Mouse (Mus musculus) right cerebral cortex, postnatal 25 days (tissue): ENCODE data around the gene Dnmt3b.

ENCODE experiments used
- DNase-seq: peaks from one replicate; pipeline ENCODE4 v3.0.0; 2022

The Dnmt3b gene

DNA sequence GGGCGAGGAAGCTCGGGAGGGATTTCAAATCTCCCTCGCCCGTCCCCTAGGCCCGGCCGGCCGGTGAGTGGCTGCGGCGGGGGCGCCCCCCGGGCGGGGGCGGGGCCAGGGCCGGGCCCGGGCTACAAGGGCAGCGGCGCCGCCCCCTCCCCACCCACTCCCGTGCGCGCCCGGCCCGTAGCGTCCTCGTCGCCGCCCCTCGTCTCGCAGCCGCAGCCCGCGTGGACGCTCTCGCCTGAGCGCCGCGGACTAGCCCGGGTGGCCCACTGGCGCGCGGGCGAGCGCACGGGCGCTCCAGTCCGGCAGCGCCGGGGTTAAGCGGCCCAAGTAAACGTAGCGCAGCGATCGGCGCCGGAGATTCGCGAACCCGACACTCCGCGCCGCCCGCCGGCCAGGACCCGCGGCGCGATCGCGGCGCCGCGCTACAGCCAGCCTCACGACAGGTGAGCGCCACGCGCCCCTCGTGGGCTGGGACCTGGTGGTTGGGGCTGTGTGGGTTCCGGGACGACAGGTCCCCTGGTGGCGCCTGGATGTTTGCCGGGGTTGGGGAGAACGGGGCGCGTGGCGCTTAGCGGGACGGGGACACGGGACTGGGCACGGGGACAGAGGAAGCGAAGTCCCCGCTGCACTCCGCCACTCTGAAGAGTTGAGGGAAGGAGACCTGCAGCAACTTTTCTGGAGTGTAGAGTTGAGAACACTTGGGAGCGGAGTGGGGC is at the start of gene Dnmt3b:
Gene Dnmt3b, plus strand, starts transcription at position 153 of the 716 bp plus-strand sequence.
- DNase-seq, result peak; percentile 55

DNA sequence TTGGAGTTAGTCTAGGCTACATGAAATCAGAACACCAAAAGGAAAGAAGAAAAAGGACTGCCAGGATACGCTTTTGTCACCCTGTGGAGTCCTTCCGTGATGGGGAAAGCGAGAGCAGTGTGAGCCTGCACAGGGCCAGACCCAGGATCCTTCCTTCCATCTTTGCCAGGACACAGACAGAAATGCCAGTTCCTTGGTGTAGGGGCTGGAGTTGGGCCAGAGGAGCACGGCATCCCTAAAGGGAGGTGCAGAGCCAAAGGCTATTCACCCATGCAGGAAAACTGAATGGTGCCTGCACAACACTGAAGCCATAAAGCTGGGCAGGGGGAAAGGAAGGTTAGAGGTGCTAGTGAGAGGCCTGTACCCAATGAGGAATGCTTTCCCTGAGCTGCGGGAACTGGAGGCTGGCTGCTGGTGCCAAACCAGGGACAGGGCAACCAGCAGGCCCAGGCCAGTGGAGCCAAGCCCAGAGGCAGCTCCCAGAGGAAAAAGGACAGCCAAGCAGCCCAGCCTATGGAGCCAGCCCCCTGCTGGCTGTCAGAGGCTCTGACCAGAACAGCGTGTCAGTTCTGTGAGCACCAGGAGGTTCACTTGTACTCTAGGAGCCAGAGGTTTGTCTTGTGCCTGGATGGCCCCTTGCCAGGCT is 49.1 kb upstream of the Dnmt3b start:
- DNase-seq, result no peak

DNA sequence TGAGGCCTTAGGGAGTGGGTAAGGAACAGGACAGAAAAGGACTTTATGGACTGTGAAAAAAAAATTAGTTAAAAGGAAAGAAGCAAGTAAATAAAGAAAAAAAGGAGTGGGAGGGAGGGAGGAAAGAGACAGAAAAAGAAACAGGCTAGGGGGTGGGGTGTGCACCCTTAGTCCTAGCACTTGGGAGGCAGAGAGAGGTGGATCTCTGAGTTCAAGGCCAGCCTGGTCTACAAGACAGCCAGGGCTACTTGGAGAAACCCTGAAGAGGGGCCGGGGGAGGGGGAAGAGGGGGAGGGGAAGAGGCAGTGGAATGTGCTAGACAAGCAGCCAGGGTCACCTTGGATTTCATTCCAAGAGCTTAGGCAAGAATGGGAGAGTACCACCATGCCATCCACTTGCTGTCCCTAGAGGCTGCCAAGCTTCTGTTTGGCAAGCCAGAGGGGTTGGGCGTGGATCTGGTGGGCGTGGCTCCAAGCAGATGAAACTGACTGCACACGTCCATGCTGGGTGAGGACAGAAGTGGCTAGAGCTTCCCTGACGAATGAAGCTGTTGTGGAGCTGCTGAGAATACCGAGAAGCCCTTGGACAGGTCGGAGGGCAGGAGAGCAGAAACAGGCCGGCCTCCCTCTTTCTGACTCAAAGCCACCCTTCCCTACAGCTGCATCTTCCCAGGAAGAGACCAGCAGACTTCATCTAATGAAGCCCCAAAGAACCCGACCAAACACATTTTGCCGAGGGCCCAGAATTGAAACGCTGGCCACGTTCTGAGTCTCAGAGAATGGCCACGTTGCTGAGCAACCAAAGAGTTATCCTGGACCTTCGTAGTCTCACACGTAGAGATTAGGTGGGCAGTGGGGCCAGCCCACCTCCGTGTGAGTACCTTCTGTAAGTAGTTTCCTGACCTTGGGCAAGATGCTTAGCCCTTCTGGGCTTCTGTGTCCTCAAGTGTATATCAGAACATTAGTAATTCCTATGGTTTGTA is 48.3 kb upstream of the Dnmt3b start:
- no peak for DNase-seq

DNA sequence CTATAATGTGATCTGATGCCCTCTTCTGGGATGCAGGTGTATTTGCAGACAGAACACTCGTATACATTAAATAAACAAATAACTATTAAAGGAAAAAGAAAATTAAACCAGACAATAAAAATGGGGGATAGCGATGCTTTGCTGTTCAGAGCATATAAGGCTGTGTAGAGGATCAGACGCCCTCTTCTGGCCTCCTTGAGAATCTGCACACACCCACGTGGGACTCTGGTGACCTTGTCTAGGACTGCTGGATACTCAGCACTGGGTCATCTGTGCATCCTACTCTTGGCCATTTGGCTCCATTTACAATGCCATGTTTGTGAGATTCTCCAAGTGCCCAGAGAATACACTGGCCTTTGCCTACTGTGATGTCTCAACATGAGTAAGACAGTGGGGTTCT is 45.5 kb upstream of the Dnmt3b start:
- no peak for DNase-seq

DNA sequence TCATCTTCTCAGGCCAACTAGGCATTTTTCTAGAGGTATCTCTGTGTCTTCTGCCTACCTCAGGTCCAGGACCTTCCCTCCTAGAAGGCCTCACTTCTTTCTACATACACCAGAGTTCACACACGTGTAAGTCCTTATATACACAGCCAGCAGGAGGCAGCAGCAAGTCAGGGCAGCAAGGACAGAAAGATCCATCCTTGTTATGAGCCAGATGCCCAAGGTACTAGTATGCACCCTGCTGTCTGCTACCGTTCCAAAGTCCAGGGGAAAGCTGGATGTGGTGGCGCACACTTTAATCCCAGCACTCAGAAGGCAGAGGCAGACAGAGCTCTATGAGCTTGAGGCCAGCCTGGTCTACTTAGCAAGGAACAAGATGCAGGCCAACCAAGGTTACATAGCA is 42.8 kb upstream of the Dnmt3b start:
- DNase-seq, result no peak

DNA sequence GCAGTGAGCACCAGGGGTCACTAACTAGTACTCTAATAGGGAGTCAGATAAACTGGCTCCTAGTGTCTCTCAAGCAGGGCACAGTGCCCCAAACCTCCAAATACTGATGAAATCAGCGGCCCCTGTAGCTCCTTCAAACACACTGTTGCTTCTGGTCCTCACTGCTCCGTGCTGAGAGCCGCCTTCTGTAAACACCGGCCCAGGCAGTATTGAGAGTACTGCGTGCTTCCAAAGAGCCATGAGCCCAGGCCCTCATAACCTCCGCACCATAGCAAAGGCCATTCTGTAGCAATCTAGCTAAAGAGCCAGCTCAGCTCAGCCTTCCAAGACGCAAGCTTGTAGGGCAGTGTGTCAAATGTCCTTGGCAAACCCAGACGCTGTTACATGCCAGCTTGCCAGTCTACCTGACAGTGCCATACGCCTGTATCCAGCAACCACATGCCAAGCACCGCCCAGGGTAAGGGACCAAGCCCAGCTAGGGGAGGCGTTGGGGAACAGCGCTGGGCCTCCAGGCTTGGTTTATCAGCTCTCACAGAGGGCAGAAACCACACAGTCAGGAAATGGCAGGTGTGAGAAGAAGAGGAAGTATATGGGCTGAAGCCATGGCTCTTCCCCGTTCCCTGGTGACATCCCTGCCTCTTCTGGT is 41.3 kb upstream of the Dnmt3b start:
- no peak for DNase-seq

DNA sequence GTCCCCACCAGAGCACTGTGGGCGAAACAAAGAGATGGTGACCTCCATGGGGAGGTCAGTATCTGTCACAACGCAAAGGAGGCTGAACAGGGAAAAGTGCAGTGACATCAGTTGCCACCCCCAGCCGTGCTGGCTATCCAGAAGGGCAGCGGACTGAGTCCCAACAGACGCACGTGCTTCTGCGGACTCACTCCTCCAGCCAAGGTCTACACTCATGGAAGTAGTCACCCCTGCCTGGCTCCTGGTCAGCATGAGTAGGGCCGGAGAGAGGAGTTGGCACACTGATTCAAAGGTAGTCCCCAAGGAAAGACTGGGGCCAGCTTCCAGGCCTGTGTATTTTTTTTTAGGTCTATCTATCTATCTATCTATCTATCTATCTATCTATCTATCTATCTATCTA is 40.2 kb upstream of the Dnmt3b start:
- no peak for DNase-seq

DNA sequence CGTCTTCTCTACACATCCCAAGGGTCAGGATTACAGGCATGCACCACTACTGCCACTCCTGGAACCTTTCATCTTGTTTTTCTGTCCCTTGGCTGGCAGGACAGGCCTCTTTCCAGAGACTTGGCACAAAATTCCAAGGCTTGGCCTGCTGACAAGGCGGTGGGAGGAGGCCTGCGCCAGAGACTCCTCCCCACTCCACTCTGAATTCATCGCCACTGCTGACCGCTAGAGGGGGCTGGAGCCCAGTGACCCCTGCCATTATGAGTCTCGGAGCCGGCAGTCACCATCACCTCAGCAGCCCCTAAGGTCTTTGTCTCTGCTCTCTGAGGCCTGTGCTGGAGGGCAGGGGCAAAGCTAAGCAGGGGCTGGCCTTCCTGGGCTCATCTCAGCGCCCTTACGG is 39.7 kb upstream of the Dnmt3b start:
- DNase-seq, result peak; percentile 64

DNA sequence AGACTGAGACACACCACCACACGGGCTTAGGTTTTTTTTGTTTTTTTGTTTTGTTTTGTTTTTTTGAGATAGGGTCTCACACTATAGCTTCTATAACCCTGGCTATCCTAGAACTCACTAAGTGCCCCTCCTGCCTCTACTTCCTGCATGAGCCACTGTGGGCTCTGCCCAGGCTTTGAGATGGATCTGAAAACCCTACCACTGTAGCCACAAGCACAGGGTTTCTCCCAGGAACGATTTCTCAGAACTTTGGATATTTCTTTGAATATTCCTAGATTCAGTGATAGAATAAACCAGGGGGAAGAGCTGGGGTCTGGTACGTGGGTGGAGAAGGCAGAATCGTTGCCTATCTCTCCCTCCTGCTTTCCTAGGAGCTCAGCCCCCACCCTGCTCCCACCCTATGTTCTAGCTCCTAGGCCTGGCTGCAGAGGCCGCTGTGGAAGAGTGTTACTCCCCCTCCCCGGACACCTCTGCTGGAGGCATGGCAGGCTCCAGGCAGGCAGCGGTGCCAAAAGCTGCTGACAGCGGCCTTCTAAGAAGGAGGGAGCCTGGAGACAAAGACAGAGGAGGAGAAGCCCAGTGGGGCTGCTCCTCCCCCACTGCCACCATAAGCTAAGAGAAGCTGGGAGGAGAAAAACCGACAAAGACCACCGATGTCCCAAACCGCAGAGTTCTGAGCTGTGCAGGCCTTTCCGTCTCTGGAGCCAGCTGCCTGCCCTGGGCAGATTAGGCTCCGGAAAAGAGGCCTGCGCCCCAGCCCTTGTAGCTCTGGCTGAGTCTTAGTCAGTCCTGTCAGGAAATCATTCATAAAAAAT is 38.6 kb upstream of the Dnmt3b start:
- DNase-seq, result no peak

DNA sequence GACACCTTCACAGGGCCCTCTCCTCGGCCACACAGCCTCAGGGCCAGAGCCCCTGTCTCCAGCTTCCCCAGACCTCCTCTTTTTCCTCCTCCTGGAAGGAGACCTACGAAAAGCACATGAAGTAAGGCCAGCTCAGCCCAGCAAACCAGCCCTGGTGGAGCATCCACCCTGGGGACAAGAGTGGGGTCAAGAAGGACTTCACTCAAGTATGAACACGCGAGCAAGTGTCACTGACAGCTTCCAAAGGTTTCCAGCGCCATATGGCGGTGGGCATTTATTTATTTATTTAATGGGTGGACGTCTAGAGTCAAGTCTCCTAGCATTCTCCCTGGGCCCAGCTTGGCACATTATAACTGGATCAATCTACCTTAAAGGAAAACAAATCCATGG is 38.0 kb upstream of the Dnmt3b start:
- no peak for DNase-seq

DNA sequence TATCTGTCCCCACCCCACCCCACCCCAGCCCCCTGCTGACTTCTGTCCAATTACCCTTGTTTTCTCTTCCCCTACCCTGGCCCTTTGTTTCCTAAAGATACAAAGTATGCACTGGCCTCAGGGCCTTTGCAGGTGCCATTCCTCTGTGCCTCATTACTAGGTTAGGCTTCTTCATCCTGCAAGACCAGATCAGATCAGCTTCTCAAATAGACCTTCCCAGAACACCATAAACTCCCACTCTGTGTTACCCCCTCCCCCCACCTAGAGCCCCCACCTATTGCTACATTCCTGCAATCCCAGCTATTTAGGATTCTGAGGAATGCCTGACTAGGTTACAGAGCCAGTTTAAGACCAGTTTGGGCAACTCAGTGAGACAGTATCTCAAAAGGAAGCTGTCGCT is 37.5 kb upstream of the Dnmt3b start:
- DNase-seq, result no peak

DNA sequence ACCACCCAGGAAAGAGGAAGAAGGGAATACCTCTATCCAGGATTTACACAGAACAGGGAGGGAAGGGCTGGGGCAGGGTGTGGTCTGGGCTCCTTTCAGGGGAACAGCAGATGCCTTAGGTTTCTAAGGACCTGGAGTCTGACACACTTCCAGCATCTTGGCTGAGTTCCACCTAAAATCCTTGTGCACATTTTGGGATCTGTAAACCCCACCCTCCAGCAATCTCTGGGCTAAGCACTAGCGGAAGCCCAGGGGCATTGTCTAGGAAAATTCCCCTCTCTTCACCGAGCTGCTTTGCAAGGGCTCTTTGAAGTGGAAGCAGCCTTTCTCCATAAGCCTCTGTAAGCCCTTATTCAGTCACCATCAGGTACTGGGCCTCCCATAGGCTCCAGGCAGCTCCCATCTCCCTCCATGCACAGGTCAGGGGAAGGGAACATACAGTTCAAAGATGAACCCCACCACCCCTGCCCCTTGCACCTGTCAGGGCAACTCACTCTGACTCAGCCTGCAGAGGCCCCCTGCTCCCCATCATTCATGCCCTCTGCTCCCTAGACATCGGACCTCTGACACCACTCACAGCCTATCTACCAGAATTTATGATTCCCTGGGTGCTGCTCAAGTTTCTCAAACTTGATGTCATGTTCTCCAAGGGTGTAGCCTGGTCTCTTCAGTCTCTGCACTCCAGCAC is 36.5 kb upstream of the Dnmt3b start:
- DNase-seq, result no peak

DNA sequence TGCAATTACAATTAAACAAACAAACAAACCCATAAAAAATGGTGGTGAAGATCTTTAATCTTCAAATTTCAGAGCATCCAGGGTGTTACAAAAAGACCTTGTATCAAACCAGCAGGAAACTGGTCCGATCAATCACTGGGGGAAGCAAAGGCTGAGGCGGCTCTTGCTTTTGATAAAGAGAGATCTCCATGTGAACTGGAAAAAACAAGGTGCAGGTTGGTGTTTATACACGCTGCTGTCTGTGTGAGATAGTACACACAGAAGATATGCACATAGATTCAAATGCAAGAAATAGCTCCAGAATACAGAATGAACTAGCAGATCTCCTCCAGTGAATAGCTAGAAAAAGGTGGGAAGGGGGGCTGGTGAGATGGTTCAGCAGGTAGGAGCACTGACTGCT is 32.4 kb upstream of the Dnmt3b start:
- DNase-seq, result no peak

DNA sequence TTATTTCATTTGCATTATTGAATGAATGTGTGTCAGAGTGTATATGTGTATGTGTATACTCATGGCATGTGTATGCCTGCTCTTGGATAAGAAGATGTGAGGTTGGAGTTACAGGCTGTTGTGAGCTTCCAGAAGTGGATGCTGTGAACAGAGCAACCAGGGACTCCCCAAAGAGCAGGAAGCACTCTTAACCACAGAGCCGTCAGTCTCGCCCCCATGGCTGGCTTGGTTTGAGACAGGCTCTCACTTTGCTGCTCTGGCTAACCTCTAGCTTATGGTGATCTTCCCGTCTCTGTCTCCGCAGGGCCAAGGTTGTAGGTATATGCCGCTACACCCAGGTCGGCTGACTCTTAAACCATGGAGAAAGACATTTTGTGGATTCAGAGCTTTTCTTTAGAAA is 30.8 kb upstream of the Dnmt3b start:
- DNase-seq, result no peak

DNA sequence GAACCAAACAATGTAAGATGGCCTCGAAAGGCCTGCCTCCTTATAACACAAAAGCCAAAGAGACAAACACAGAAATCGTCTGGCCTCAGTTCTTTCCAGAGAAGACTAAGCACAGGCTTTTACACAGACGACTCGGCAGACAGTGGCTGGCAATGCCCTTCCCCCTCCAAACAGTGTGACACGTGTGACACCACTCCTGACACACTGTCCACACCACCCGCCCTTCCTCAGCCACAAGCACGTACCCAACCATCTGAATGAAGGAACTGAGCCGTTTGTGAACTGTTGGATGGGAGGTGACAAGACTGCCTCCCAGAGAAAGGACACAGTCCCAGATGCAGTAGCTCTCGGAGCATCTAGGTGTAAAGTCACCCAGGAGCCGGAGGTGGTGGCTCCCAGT is 30.4 kb upstream of the Dnmt3b start:
- no peak for DNase-seq

DNA sequence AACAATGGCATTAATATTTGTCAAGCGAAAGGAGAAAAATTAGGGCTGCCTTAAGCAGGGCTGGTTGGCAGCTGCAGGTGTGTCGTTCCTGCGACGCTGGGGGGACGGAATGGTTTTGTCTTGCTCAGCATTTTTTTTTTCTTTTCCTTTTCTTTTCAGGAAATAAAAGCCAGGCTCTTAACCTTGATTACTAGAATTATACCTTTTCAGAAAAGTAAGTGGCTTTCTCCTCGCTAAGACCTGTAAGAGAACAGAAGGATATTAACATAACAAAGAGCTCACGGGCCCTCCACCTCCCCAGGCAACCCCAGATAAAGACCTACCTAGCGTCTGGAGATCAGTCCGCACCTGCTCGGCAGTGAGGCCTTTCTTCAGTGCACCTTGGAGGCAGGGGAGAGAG is 26.8 kb upstream of the Dnmt3b start:
- no peak for DNase-seq

DNA sequence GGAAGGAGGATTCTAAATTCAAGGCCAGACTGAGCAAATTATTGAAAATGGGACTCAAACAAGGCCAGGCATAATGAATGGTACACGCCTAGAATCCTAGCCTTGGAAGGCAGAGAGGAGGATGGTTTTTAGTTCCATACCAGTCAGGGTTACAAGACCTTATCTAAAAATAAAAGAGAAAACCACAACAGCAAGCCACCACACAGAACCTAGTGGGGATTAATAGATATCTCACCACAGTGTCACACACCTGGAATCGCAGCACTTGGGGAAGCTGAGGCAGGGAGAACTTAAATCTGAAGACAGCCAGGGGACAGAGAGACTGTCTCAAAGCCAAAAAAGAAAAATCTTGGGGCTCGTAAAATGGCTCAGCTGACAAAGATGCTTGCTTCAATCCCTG is 18.3 kb upstream of the Dnmt3b start:
- DNase-seq, result no peak

DNA sequence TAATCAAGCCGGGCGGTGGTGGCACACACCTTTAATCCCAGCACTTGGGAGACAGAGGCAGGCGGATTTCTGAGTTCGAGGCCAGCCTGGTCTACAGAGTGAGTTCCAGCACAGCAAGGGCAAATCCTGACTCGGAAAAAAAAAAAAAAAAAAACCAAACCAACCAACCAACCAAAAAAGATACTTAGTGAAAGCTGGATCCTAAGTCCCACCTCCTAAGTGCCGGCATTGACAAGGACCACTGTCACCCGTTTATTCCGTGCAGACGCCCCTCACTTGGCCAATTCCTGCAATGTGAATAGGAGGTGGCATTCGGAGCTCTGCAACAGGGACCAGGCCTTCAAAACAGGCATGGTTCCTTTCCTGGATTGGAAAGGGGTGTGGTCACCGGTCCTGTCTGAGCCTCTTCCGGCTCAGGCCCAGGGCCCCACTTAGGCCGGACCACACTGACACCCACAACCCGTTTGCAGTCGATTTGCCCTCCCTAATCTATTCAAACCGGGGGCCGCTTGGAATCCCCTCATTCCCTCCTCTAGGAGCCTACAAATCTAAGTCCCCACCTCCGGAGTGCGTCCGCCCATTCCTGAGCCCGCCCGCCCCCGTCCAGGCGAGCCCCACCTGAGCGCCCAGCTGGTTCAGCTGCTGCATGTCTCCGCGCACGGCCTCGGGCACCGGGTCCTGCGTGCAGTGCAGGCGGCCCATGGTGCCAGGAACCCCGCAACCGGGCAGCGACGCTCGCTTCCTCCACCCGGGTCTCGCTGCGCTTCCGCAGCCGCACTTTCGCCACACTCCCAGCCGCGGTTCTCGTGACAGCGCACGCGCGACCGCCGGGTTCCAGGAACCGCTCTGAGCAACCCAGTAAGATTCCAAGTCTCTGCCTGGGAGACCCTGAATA is 17.0 kb upstream of the Dnmt3b start, which contains the start of gene Commd7:
Gene Commd7, minus strand, starts transcription at position 806 of the 895 bp plus-strand sequence.
- DNase-seq, result peak; percentile 89

DNA sequence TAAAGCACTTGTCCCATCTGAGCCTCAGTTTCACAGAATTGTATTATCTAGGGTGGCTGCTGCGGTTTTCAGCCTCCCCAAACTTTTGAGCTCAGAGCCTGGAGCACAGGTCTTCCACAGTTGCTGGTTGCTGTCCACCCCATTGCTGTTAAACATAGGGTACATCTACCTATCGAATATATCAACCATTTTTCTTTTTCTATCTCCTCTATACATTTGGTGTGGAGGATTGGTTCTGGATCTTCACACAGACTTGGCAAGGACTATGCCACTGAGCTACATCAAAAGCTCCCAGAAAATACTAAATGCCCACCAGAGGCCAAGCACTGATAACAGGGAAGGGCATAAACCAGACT is 16.4 kb upstream of the Dnmt3b start:
- no peak for DNase-seq

DNA sequence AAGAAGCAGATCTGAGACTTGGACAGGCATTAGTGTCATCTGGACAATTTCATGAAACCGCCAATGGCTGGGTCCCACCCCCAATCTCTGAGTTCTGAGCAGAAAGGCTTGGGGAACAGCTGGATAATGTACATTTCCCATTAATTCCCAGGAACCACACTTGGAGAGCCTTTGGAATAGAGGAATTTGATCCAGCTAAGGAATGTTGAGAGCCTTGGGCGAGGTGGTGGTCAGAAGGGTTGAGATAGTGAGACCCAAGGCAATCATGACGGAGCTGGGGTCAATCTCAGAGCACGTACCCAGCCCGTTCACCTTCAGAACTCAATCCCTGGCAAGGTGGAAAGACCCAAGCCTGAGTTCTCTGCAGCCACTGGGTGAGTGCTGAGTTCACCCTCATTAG is 16.0 kb upstream of the Dnmt3b start:
- no peak for DNase-seq
